Mouse (Mus musculus): ENCODE measurements at regions not wholly inside any gene's neighbourhood (a gene's known extent, or its start where the extent isn't known, plus 50 kb on each side); places are given as distances from the start of the nearest gene placed in this dataset.
"Not testable (repeated sequence)": the region's sequence is repeated elsewhere in the genome, so short reads cannot be mapped to it uniquely, and the experiment has no call there.

DNA sequence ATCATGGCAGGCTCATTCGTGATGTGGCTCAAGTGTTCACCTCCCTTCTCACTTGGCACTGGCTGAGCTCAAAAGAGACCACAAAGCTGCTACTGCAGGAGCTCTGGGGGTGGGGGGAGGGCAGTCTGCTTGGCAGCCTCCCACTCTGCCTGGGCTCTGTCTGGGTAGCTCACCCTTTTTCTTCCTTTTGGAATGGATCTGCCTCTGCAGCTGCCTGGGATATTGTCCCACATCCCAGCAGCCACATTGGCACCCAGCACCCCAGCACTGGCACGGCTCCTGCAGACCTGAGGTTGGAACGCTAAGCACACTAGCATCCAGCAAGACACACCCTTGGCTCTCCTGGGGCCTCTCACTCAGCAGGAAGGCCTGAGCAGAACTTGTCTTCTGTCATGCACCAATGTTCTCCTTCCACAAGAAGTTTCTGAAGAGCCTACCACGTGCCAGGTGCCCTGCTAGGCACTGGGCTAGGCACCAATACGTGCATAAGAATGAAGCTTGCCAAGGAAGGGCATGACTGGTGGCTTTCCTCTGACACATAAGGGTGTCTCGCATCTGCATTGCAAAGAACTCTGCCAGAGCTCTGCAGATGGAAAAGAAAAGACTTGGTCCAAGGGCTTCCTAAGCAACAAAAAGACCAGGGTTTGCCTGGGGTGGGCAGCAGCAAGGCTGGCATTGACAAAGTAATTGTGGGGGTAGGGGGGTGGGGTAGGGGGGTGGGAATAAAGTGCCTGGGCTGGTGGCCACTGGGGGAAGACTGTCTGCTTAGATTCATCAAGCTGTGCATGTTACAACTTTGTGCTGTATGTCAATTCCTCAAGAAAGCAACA lies 112.1 kb upstream of the Sipa1l1 start:
- in situ Hi-C loops (cut with MboI; ENCODE audit: low pct_unique_long_range_greater_than_20kb in 1 of 2, low sequenced_read_pairs in 2 of 2, unreplicated experiment in 1 of 2): not testable (repeated sequence)

DNA sequence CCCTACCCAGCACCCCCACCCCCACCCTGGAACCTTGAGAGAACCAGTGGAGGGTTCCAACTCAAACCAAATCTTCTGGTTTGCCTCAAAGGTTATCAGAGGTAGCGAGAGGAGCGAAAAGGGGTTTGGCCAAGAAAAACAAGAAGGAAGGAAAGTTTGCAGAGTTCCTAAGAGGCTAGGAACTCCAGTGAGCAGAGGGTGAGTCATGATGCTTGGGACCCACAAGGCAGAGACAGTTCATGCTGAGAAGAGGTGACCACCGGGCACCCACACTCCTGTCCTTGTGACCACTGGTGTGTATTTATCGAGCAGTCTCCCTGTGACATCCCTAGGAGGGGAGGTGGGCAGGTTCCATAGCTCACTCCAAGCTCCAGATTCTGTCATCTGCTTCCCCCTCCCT lies 104.1 kb upstream of the Sipa1l1 start:
- in situ Hi-C loops (cut with MboI; ENCODE audit: low pct_unique_long_range_greater_than_20kb in 1 of 2, low sequenced_read_pairs in 2 of 2, unreplicated experiment in 1 of 2): no loop called here

DNA sequence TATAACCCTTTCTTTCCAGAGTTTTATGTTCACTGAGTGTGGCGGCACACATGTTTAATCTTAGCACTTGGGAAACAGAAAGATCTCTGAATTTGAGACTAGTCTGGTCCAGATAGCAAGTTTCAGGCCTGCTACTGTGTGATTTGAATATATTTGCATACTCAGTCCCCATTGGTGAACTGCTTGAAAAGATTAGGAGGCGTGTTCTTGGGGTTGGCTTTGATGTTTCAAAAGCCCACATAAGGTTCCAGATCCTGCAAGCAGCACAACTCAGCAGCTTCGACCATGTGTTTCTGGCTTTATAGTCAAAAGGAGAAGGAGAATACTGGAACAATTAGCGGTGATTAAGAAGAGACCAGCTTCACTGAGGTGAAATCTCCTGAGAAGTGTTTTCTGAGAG lies 102.3 kb upstream of the Sipa1l1 start:
- in situ Hi-C loops (cut with MboI; ENCODE audit: low pct_unique_long_range_greater_than_20kb in 1 of 2, low sequenced_read_pairs in 2 of 2, unreplicated experiment in 1 of 2): no loop called here

DNA sequence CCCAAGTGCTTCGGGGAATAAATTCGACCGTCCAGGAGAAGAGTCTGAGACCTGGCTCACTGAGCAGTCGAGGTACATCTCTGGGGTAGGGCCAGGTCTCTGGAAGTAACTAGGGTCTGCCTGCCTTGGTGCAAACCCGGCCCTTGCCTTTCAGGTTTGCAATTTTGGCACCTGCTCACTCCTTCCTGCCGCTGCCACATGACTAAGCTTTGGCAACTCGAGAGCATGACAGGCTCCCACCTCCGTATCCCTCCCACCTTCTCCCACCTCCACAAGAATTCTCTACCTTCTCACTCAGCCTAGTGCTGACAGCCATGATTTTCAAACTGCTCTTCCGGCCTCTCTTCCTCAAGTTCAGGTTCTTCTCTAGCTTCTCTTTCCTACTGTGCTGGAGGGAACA lies 99.5 kb upstream of the Sipa1l1 start:
- in situ Hi-C loops (cut with MboI; ENCODE audit: low pct_unique_long_range_greater_than_20kb in 1 of 2, low sequenced_read_pairs in 2 of 2, unreplicated experiment in 1 of 2): no loop called here

DNA sequence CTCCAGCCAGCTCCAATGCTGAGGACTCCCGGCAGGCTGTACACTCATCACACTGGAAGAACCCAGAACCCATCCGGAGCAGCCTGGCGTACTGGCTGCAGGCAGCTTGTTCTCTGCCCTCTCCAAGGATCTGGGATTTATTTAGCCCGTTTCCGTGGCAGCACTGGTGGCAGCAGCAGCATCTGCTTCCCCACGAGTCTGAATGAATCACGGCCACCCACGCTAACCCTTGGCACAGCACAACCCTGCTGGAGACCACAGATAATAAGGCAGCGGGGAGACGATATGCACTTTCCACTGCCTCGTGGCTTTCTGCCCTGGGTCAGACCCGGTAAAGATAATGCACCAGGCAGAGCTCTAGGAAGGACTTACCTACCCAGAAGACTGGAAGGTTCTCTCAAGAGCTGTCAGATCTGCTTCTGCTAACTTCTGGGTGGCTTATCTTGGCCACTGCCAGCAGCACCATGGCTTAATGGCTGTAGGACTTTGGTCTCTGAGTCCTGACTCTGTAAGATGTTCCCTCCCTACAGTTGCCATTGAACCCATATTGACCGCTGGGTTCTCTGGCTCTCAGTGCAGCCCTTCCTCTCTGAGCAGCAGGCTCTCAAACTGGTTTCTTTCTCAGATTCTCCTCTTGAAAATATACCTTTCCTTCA lies 96.2 kb upstream of the Sipa1l1 start:
- in situ Hi-C loops (cut with MboI; ENCODE audit: low pct_unique_long_range_greater_than_20kb in 1 of 2, low sequenced_read_pairs in 2 of 2, unreplicated experiment in 1 of 2): no loop called here

DNA sequence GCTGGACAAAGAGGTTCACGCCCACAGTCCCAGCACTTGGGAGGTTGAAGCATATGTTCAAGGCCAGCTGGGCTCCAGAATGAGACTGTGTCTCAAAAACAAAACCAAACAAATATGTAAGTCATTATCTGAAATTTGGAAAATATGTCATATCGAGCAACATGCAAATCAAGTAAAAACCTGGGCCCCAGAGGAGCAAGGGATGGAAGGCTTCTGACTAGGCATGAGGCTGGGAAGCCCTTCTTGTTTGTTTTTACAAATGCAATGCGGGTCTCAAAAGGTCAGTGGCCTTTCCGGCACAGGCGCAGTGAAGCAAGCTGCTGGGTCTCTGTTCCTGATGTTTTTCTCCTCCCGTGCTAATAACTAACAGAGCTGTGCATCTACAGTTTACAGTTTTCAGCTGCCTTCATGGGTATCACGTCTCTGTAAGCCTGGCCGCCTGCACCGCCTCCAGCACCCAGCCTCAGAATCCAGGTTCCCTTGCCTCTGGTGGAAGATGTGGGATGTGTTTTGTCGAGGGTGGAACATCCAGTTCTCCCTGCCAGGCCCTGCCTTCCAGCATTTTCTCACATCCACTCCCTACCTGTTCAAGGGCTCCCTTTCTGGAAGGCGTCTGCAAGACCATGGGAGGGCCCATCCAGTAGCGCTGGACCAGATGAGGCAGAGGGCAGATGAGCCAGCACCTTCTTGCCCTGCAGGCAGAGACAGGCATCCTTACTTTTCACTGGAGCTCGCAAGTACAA lies 93.5 kb upstream of the Sipa1l1 start:
- in situ Hi-C loops (cut with MboI; ENCODE audit: low pct_unique_long_range_greater_than_20kb in 1 of 2, low sequenced_read_pairs in 2 of 2, unreplicated experiment in 1 of 2): loop anchor here (25.0 kb wide), 4 partner anchors 88 to 387 kb away; no protein-coding TSS in a partner anchor

DNA sequence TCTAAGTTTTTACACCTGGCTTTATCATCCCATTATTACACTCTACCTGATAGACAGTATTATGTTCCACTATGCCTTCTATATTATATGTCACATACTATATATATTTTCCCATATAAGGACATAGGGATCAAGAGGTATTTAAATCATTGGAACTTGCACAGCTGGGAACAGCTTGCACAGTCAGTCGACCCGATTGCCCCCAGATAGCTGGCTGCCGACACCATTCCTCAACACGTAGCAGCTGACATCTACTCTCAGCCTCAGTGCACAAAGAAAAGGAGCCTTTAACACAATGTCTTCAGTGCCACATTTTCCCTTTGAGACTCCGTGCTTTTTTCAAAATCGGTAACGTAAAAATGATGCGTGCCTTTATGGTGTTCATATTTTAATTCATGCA lies 92.4 kb upstream of the Sipa1l1 start:
- in situ Hi-C loops (cut with MboI; ENCODE audit: low pct_unique_long_range_greater_than_20kb in 1 of 2, low sequenced_read_pairs in 2 of 2, unreplicated experiment in 1 of 2): loop anchor here (25.0 kb wide), 4 partner anchors 89 to 386 kb away; no protein-coding TSS in a partner anchor

DNA sequence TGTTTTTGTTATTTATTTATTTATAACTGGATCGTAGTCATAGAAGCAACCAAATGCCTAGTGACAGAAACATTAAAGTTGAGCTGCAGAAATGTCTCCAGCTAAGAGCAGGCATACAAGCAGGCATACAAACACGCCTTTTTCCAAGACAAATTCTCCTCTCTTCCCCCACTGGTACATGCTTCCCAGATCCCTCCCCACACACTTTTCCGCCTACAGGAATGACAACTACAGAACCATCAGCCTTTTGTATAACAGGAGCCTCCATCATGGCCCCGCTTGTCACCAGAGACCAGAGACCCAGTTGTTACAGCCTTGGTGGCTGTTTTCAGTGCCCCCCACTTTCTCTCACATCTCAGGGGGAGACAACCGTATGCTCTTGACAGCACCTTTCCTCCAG lies 91.2 kb upstream of the Sipa1l1 start:
- in situ Hi-C loops (cut with MboI; ENCODE audit: low pct_unique_long_range_greater_than_20kb in 1 of 2, low sequenced_read_pairs in 2 of 2, unreplicated experiment in 1 of 2): loop anchor here (25.0 kb wide), 4 partner anchors 91 to 384 kb away; no protein-coding TSS in a partner anchor

DNA sequence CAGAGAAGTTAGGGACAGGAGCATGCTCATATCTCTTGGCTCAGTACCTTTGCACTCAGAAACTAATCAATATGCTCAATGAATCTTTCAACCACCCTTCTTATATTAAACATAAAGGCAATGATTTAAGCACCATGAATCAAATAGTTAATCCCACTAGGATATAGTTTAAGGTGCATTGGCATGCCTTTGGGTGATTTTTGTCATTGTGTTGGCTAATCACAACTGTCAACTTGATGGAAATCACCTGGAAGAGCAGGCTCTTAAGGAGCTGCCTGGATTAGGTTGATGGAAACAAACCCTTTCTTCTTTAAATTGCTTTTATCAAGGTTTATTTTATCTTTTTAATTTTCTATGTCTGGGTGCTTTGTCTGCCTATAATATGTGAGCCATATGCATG lies 90.4 kb upstream of the Sipa1l1 start:
- in situ Hi-C loops (cut with MboI; ENCODE audit: low pct_unique_long_range_greater_than_20kb in 1 of 2, low sequenced_read_pairs in 2 of 2, unreplicated experiment in 1 of 2): loop anchor here (25.0 kb wide), 4 partner anchors 91 to 384 kb away; no protein-coding TSS in a partner anchor

DNA sequence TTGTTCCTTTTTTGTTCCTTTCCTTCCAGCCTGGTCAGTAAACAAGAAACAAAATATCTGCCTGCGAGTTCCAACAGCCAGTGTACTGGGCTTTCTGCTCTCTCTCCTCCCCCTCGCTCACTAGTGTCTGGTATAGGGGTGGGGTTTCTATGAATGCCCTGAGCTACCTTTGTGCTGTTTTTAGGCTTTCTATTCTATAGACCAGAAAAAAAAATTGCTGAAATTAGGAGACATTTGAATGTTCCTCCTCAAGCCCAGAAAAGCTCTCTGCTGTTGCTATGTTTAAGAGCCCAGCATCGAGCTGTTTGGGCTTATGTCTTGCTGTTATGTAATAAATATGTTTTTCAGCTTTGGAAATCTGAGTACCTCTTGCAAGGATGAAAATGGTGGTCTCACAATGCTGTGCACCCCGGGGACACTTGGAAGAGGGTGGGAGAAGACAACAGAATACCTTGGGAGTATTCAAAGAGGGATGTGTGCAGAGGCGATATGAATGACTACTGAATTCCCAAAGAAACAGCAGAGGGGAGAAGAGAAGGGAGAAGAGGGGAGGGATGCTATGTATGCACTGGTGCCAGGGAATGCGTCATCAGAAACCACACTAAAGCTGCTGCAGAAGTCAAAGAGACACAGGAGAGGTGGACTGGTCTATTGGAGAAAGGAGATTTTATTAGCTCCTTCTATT lies 88.8 kb upstream of the Sipa1l1 start:
- in situ Hi-C loops (cut with MboI; ENCODE audit: low pct_unique_long_range_greater_than_20kb in 1 of 2, low sequenced_read_pairs in 2 of 2, unreplicated experiment in 1 of 2): loop anchor here (25.0 kb wide), 4 partner anchors 93 to 382 kb away; no protein-coding TSS in a partner anchor

DNA sequence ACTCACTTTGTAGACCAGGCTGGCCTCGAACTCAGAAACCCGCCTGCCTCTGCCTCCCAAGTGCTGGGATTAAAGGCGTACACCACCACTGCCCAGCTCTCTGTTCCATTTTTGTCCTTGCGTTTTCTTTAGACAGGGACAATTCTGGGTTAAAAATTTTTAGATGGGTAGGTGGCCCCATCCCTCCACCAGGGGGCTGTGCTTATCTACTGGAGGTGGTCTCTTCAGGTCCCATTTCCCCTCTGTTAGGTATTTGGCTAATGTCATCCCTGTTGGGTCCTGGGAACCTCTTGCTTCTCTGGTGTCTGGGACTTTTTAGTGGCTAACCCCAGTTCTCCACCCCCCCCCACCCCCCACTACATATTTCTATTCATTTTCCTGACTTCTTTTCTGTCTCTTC lies 86.5 kb upstream of the Sipa1l1 start:
- in situ Hi-C loops (cut with MboI; ENCODE audit: low pct_unique_long_range_greater_than_20kb in 1 of 2, low sequenced_read_pairs in 2 of 2, unreplicated experiment in 1 of 2): loop anchor here (25.0 kb wide), 4 partner anchors 95 to 380 kb away; no protein-coding TSS in a partner anchor

DNA sequence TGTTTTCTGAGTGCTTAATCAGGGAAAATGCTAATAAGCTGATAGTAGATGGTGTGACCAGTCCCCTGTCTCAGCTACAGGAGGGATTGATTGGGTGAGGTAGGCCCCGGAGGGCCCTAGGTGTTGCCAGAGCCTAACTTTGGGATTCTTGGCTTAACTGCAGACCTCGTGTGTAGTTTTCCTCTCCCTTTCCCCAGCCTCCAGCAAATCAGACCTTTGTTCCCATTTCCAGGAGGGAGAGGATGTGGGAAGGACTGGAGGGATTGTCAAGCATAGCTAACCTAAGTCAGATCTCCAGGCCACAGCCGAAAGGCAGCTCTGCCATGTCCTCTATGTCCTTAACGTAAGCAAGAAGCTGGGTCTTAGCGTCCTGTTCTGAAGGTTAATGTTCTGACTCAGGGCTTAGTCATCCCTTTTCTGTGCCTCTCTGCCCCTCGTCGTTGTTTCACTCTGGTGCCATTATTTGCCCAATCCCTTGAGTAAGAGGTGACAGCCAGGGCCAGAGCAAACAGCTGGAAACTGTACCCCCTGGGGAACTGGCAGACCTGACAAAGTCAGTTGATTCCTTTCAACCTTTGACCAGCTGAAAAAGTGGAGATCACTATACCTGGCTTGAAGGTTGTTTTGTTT lies 83.2 kb upstream of the Sipa1l1 start:
- in situ Hi-C loops (cut with MboI; ENCODE audit: low pct_unique_long_range_greater_than_20kb in 1 of 2, low sequenced_read_pairs in 2 of 2, unreplicated experiment in 1 of 2): loop anchor here (25.0 kb wide), 4 partner anchors 99 to 376 kb away; no protein-coding TSS in a partner anchor

DNA sequence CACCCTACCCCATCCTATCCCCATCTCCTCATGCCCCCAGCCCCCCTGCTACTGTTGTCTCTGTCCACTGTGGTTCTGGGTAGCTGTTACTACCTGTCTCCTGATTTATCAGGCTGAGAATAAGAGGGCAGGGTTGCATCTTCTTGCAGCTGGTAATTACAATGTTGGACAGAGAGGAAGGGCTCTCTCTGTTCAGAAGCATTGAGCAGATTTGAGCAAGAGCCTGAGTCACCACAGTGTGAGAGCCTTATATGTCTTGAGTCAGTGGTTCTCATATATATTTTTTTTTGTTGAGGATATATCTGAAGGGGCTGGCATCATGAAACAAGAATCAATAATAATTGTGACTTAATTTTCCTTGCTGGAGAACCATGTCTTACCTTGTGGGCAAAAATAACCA lies 82.7 kb upstream of the Sipa1l1 start:
- in situ Hi-C loops (cut with MboI; ENCODE audit: low pct_unique_long_range_greater_than_20kb in 1 of 2, low sequenced_read_pairs in 2 of 2, unreplicated experiment in 1 of 2): loop anchor here (25.0 kb wide), 4 partner anchors 99 to 376 kb away; no protein-coding TSS in a partner anchor

DNA sequence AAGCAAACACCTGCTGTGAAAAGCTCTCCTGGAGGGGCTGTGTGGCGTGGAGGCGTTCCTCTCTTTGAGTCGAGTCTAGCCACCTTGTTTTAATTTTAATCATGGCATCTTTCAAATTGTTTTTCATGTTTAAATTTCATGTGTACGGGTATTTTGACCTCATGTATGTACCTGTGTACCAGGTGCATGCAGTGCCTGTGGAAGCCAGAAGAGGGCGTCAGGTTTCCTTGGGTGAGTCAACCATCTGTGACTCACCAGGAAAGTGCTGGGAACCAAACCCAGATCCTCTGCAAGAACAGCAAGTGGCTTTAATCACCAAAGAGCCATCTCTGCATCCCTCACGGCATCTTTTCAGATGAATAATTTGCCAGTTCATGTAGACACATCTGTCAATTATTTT lies 79.8 kb upstream of the Sipa1l1 start:
- in situ Hi-C loops (cut with MboI; ENCODE audit: low pct_unique_long_range_greater_than_20kb in 1 of 2, low sequenced_read_pairs in 2 of 2, unreplicated experiment in 1 of 2): loop anchor here (25.0 kb wide), 4 partner anchors 102 to 373 kb away; no protein-coding TSS in a partner anchor

DNA sequence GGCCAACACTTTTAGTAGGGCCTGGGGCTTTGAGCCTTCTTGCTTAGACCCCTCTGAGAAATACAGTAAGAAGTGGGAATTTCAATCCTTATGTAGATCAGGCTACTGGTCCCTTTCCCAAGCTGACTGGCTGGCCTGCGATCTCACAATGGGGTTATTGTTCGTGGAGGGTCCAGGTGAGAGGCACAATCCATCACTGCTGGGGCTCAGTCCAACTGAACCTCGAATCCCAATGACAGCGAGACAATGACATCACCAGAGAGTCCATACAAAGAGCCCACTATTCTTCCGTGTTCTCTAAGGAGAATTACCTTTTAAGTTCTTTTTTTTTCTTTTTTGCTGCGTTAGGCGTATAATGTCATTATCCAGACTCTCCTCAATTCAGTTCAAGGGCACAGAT lies 75.8 kb upstream of the Sipa1l1 start:
- in situ Hi-C loops (cut with MboI; ENCODE audit: low pct_unique_long_range_greater_than_20kb in 1 of 2, low sequenced_read_pairs in 2 of 2, unreplicated experiment in 1 of 2): loop anchor here (25.0 kb wide), 4 partner anchors 106 to 369 kb away; no protein-coding TSS in a partner anchor

DNA sequence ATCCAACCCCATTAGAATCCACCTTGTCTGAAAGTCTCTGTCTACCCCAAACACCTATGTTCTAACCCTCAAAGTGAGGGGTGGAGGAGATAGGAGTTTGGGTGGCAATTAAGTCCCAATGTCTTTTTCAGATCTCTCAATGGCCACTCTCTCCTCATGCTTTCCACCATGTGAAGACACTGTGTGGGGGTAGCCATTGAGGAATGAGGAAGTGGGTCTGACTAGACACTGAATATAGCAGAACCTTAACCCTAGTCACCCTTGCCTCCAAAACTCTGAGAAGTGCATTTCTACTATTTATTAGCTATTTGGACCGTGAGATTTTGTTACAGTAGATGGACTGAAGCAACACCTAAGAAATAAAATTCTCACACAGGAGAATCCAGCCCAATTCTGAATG lies 73.7 kb upstream of the Sipa1l1 start:
- in situ Hi-C loops (cut with MboI; ENCODE audit: low pct_unique_long_range_greater_than_20kb in 1 of 2, low sequenced_read_pairs in 2 of 2, unreplicated experiment in 1 of 2): loop anchor here (25.0 kb wide), 4 partner anchors 108 to 367 kb away; no protein-coding TSS in a partner anchor

DNA sequence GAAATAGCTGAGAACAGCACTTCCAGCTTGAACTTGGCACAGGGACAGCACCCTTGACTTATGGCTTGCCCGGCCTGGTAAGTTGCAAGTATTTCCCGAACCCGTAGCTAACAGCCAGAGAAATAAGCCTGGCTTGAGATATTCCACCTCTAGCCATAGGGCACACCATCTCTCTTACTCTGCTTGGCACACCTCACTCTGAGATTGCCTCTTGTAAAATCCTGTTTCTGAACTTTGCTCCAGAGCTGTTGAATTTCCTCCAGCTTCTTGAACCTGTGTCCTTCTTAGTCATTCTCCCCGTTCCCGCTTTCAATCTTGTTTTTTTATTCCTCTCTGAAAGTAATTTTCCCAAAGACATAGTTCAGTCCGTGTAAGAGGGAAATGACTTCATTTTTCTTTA lies 72.0 kb upstream of the Sipa1l1 start:
- in situ Hi-C loops (cut with MboI; ENCODE audit: low pct_unique_long_range_greater_than_20kb in 1 of 2, low sequenced_read_pairs in 2 of 2, unreplicated experiment in 1 of 2): loop anchor here (25.0 kb wide), 4 partner anchors 110 to 365 kb away; no protein-coding TSS in a partner anchor

DNA sequence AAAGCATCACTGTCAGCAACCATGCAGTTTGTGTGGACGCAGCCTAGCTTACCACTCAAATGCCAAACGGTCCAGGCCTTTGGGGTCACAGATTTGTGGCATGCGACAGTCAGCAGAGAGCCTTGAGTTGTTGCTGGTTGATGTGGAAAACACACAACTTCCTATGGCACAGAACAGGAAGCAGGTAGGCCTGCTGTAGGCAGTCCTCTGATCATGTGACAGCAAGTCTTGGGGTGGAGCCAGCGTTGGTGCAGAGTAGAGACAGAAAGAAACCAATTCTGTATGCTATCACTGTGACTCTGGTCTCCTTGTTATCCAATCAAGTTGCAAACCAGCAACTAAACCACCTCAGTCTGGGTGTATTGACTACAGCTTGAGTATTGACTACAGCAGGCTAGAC lies 71.5 kb upstream of the Sipa1l1 start:
- in situ Hi-C loops (cut with MboI; ENCODE audit: low pct_unique_long_range_greater_than_20kb in 1 of 2, low sequenced_read_pairs in 2 of 2, unreplicated experiment in 1 of 2): loop anchor here (25.0 kb wide), 4 partner anchors 110 to 365 kb away; no protein-coding TSS in a partner anchor
